Mouse (Mus musculus) testis, adult 2 months (tissue): ENCODE data around the gene Slc16a10.

Experiments used
- CTCF ChIP-seq: fragments of 200-500 bp; IDR thresholded peaks from 2 replicates; pipeline ENCODE4 v1.5.1; 2012; ENCODE audit warnings: low read depth, mild to moderate bottlenecking, inconsistent platforms, low read length, moderate library complexity; ENCODE audit not compliant: control insufficient read depth, insufficient read depth, insufficient replicate concordance
- POLR2A ChIP-seq: fragments of 200-500 bp; IDR thresholded peaks from 2 replicates; pipeline ENCODE4 v1.6.1; 2012; ENCODE audit warnings: low read depth, mild to moderate bottlenecking, inconsistent platforms, low read length, moderate library complexity; ENCODE audit not compliant: control insufficient read depth

DNA sequence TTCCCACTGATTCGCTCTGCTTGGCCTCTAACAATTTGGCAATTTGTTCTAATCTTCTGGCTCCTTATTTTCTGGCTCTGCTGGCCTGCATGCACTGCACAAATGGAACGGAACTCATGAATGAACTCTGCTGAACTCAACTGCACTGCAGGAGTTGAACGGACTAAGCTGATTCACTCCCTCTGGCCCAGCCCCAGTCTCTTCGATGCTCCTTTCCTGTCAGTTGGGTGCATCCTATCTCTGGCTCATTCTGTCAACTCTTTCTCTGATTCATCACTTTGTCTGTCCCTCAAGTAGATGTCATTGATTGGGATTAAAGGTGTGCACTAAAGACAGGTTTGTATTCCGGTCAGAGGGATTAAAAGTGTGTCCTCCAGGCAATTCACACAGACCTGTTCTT, 115.5 kb downstream of the Slc16a10 start:
- TF ChIP-seq POLR2A (no peak), CTCF (no peak)
